Mouse (Mus musculus) stomach, postnatal 0 days (tissue): ENCODE results near the gene Usp15. TPM values are rescaled to one million over a fixed set of nuclear protein-coding genes. Genes with fewer than 3 reads are reported as not detected.

ENCODE experiments used
- ATAC-seq: fragments of 200-750 bp; cut with Nextera tagmentation; 2 replicates; pipeline ENCODE4 v1.8.0; 2017; ENCODE audit not compliant: low FRiP score, low TSS enrichment
- DNase-seq: peaks from one replicate; pipeline ENCODE4 v3.0.0-alpha.2; 2016; ENCODE audit warnings: low spot score
- H3K27ac ChIP-seq: fragments of 300-500 bp; sonication (generic); replicated peaks from 2 replicates; pipeline ENCODE4 v1.5.1; 2014; ENCODE audit warnings: mild to moderate bottlenecking, control low read depth
- H3K27me3 ChIP-seq: fragments of 300-500 bp; sonication (generic); 2 replicates; pipeline ENCODE4 v1.6.1; 2014; ENCODE audit warnings: low read length; ENCODE audit not compliant: control insufficient read depth, insufficient read depth
- H3K36me3 ChIP-seq: fragments of 300-500 bp; sonication (generic); 2 replicates; pipeline ENCODE4 v1.6.1; 2014; ENCODE audit warnings: low read length, mixed read lengths; ENCODE audit not compliant: control insufficient read depth, insufficient read depth
- H3K4me1 ChIP-seq: fragments of 300-500 bp; sonication (generic); replicated peaks from 2 replicates; pipeline ENCODE4 v1.6.1; 2014; ENCODE audit warnings: antibody characterized with exemption; ENCODE audit not compliant: control insufficient read depth, insufficient read depth
- H3K4me2 ChIP-seq: fragments of 300-500 bp; sonication (generic); replicated peaks from 2 replicates; pipeline ENCODE4 v1.6.1; 2014; ENCODE audit warnings: low read depth, mild to moderate bottlenecking, control low read depth, moderate library complexity
- H3K4me3 ChIP-seq: fragments of 300-500 bp; sonication (generic); 2 replicates; pipeline ENCODE4 v1.5.1; 2014; ENCODE audit warnings: low read depth, low read length, control low read depth
- H3K9ac ChIP-seq: fragments of 300-500 bp; sonication (generic); 2 replicates; pipeline ENCODE4 v1.6.1; 2014; ENCODE audit warnings: mild to moderate bottlenecking, low read length, control low read depth, mixed read lengths
- H3K9me3 ChIP-seq: fragments of 300-500 bp; sonication (generic); 2 replicates; pipeline ENCODE4 v1.6.1; 2016; ENCODE audit warnings: low read length; ENCODE audit not compliant: control insufficient read depth
- CTCF ChIP-seq: IDR thresholded peaks from 2 replicates; pipeline ENCODE4 v1.5.1; 2016; ENCODE audit warnings: antibody characterized with exemption, low read depth, mild to moderate bottlenecking, moderate library complexity
- EP300 ChIP-seq: optimal IDR thresholded peaks from 2 replicates; pipeline ENCODE3; 2016; ENCODE audit warnings: antibody characterized with exemption
- WGBS: fragments of 180-500 bp; shearing (Covaris S2); extraction: QIAGEN DNeasy Blood & Tissue Kit; methylation state at CpG from one replicate; pipeline ENCODE4 v1.1.7; 2014; 5-methylcytosine and 5-hydroxymethylcytosine counted together
- polyA plus RNA-seq: library from polyadenylated mRNA; unstranded; fragments of >200 nt; fragmentation: Nextera tagmentation; extraction: Ambion mirVana; gene quantifications from 2 replicates; pipeline ENCODE4 v1.2.1, GENCODE M21; 2015

The Usp15 gene
- polyA plus RNA-seq, 1 experiment from 2014 or later: 55.7 TPM

DNA sequence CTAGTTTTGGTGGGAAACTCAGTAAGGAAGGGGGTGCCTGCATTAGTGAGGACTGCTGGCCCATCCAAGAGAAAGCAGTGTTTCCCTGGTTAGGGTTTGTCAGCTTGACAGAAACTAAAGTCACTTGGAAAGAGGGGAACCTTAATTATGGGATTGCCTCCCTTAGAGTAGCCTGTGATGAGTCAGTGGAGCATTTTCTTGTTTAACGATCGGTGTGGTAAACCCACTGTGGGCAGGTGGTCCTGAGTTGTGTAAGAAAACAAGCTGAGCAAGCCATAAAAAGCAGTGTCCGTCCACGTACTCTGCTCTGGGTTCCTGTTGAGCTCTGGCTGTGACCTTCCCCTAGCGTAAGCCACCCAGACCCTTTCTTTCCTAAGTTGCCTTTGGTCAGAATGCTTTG is 1.4 kb upstream of the Usp15 start:
- no peak overlapping the region for H3K9ac ChIP-seq

DNA sequence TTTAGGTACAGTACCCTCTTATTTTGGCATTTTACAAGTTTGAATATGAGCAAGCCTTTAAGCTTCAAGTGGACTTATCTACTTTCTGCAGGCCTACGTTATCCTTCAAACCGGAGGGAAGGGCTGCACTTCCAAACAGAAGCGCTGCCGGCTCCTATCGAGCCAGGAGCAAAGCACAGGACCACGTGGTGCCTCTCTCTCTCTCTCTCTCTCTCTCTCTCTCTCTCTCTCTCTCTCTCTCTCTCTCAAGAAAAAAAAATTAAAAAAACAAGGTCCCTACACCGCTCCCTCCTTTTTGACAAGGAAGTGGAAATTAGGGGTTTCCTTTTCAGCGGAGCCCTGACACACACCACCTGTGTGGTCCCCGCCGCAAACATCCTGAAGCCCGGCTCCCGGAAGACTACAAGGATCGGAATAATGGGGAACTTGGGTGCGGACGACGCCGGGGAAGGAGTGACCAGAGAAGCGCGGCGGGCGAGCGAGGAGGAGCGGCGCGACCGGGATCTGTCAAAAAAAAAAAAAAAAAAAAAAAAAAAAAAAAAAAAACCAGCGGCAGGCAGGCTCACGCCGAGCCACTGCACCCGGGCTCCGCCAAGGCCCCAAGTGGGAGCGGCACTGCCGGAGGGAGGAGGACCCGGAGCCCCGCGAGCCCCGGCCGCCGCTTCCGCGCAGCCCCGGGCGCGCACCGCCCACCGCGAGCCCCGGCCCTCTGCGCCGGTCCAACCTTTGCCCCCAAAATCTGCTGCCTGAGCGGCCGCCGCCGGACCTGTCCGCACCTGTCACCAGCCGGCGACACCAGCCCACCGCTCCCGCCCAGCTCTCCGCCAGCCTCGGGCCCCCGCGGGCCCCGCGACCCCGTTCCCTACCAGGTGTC is 597 bp downstream of the Usp15 start:
- Histone ChIP-seq H3K27ac (peak overlapping the region; percentile 89), H3K4me3 (peak overlapping the region; percentile 65), H3K9ac (peak overlapping the region; percentile 62), H3K4me2 (peak overlapping the region; percentile 65), H3K36me3 (no peaks in the 10 kb centered on the region), H3K4me1 (no peaks in the 10 kb centered on the region), H3K9me3 (no peaks in the 10 kb centered on the region), H3K27me3 (no peaks in the 10 kb centered on the region)
- no peak for TF ChIP-seq CTCF
- TF ChIP-seq EP300: no peak
- DNase-seq (no peak), ATAC-seq (peak; percentile 82)
- WGBS: under 1% methylated on average over 43 of the region's 66 CpGs

More for the DNA sequence above, 1.4 kb upstream of the Usp15 start:
- Histone ChIP-seq H3K4me1 (no peaks in the 10 kb centered on the region), H3K4me3 (no peak overlapping the region), H3K36me3 (no peaks in the 10 kb centered on the region), H3K27me3 (no peaks in the 10 kb centered on the region), H3K4me2 (no peak overlapping the region), H3K27ac (no peak overlapping the region), H3K9me3 (no peaks in the 10 kb centered on the region)
- TF ChIP-seq EP300 (no peak), CTCF (no peak)
- DNase-seq (no peak), ATAC-seq (no peak)
- 86% methylated on average over 5 of the region's 5 CpGs for WGBS

DNA sequence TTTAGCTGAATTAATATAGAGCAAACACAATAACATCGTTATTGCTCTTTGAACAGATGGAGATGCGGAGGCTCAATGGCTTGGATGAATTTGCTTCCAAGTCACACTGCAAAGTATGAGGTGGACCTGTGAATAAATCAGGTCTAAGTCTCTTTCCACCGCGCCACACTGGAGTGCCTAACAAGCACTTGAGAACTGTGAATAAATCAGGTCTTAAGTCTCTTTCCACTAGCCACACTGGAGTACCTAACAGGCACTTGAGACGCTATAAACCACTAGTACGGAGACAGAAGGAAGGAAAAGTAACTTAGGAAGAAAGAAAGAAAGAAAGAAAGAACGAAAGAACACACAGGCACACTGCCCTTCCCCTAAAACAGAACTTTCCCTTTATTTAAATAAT is 1.3 kb downstream of the Usp15 start:
- Histone ChIP-seq H3K27ac (no peak overlapping the region), H3K9me3 (no peaks in the 10 kb centered on the region), H3K36me3 (no peaks in the 10 kb centered on the region), H3K4me2 (peak overlapping the region; percentile 65), H3K4me3 (peak overlapping the region; percentile 65), H3K4me1 (no peaks in the 10 kb centered on the region), H3K9ac (no peak overlapping the region), H3K27me3 (no peaks in the 10 kb centered on the region)
- DNase-seq: no peak
- WGBS: 22% methylated on average over 7 of the region's 7 CpGs
- TF ChIP-seq EP300 (no peak), CTCF (no peak)
- no peak for ATAC-seq

DNA sequence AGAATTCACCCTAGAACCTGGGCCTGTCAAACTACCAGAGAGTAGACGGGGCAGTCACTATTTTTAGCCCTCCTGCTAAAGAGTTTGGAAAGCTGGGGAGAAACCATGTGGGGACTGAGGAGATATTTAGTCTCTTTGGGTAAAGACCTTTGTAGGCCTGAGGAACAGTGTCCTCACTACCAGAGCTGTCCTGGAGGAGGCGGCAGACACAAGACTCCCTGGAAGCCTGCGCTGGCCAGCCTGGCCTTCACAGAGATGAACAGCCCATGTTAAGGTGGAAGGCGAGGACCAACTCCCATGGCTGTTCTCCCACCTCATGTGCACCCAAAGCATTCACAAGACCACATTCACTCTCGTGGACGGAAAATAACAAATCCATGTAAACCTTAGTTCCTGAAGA is 5.8 kb downstream of the Usp15 start:
- DNase-seq (no peak), ATAC-seq (no peak)
- Histone ChIP-seq H3K4me3 (no peak overlapping the region), H3K36me3 (no peaks in the 10 kb centered on the region), H3K27me3 (no peaks in the 10 kb centered on the region), H3K4me1 (0 out of 2 replicates have a peak, but pooled peaks cover 3% of the 10 kb centered on the region), H3K9me3 (no peaks in the 10 kb centered on the region), H3K9ac (no peak overlapping the region), H3K27ac (no peak overlapping the region), H3K4me2 (no peak overlapping the region)
- WGBS: 82% methylated on average over 6 of the region's 6 CpGs
- TF ChIP-seq CTCF: peak; percentile 31
- no peak for TF ChIP-seq EP300

DNA sequence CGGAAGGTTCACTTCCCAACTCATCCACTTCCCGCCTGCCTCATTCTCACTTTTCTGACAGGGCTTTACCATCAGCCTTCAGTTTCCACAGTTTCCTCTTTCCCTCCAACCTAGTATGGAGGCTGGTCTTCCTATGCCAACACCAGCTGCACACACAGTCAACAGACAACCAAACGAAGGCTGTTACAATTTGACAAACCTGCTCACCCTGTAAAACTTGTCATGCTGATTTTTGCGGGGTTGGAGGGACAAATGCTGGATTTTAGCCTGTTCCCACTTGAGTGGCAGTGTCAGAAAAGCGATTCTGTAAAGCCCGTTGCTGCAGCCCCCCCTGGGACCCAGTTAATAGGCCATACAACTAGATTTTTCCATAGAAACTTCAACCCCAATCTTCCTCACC is 9.5 kb downstream of the Usp15 start:
- no peaks in the 10 kb centered on the region for H3K27me3 ChIP-seq
- no peak for ATAC-seq
- no peaks in the 10 kb centered on the region for H3K36me3 ChIP-seq
- H3K9ac ChIP-seq: no peak overlapping the region
- no peak overlapping the region for H3K27ac ChIP-seq
- H3K9me3 ChIP-seq: no peaks in the 10 kb centered on the region
- H3K4me1 ChIP-seq: peaks cover 3% of the 10 kb centered on the region; the same call in 1 of the 2 replicates
- TF ChIP-seq EP300 (no peak), CTCF (no peak)
- WGBS: 63% methylated on average over 6 of the region's 6 CpGs
- H3K4me2 ChIP-seq: no peak overlapping the region
- H3K4me3 ChIP-seq: no peak overlapping the region
- no peak for DNase-seq

DNA sequence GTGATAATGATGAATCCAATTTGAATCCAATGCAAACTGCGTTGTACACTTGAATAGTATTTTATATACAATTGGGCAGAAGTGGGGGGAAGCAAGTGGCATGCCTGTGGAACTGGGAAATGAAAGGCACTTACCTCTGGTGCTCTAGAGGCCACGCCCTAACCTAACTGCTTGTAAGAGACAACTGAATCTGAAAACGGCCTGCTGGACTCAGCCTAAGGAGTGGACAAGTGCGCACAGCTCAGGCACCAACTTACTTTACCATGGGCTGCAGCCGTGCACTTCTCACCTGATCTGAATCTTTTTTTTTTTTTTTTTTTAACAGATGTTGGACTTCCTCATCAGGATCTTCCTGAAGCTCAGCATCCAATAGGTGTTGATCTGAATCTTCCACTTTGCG is 10.9 kb downstream of the Usp15 start:
- Histone ChIP-seq H3K4me1 (peaks cover 3% of the 10 kb centered on the region; the same call in 1 of the 2 replicates), H3K4me3 (no peak overlapping the region), H3K27ac (no peak overlapping the region), H3K27me3 (no peaks in the 10 kb centered on the region), H3K36me3 (no peaks in the 10 kb centered on the region), H3K4me2 (no peak overlapping the region), H3K9me3 (no peaks in the 10 kb centered on the region), H3K9ac (no peak overlapping the region)
- DNase-seq (no peak), ATAC-seq (no peak)
- TF ChIP-seq CTCF: no peak
- no peak for TF ChIP-seq EP300
- 67% methylated on average over 6 of the region's 6 CpGs for WGBS
